Mouse (Mus musculus) stomach, embryonic 14.5 days (tissue): Measurements from ENCODE around the gene Nog. TPM values are rescaled to one million over a fixed set of nuclear protein-coding genes. Genes with fewer than 3 reads are reported as not detected.

Source experiments
- ATAC-seq: fragments of 200-750 bp; cut with Nextera tagmentation; 2 replicates; pipeline ENCODE4 v1.8.0; 2017; ENCODE audit warnings: low read depth, moderate TSS enrichment; ENCODE audit not compliant: insufficient number of reproducible peaks, insufficient read depth, low FRiP score
- H3K27ac ChIP-seq: fragments of 300-500 bp; sonication (generic); 2 replicates; pipeline ENCODE4 v1.5.1; 2014; ENCODE audit warnings: mild to moderate bottlenecking, low read length, moderate library complexity, mixed read lengths
- H3K27me3 ChIP-seq: fragments of 300-500 bp; sonication (generic); 2 replicates; pipeline ENCODE4 v1.6.1; 2014; ENCODE audit warnings: low read length, control low read depth, mixed read lengths; ENCODE audit not compliant: control insufficient read depth, insufficient read depth
- H3K36me3 ChIP-seq: fragments of 300-500 bp; sonication (generic); 2 replicates; pipeline ENCODE4 v1.6.1; 2014; ENCODE audit warnings: mild to moderate bottlenecking, control low read depth, low read length, moderate library complexity, mixed read lengths; ENCODE audit not compliant: control insufficient read depth, insufficient read depth
- H3K4me1 ChIP-seq: fragments of 300-500 bp; sonication (generic); 2 replicates; pipeline ENCODE4 v1.6.1; 2014; ENCODE audit warnings: low read length, control low read depth, mixed read lengths; ENCODE audit not compliant: control insufficient read depth, insufficient read depth
- H3K4me2 ChIP-seq: fragments of 300-500 bp; sonication (generic); replicated peaks from 2 replicates; pipeline ENCODE4 v1.6.1; 2014; ENCODE audit warnings: low read depth, low read length, control low read depth
- H3K4me3 ChIP-seq: fragments of 300-500 bp; sonication (generic); 2 replicates; pipeline ENCODE4 v1.5.1; 2014; ENCODE audit warnings: low read depth, low read length, control low read depth
- H3K9ac ChIP-seq: fragments of 300-500 bp; sonication (generic); replicated peaks from 2 replicates; pipeline ENCODE4 v1.6.1; 2014; ENCODE audit warnings: low read depth, mild to moderate bottlenecking, control low read depth, low read length, moderate library complexity, mixed read lengths
- H3K9me3 ChIP-seq: fragments of 300-500 bp; sonication (generic); 2 replicates; pipeline ENCODE4 v1.6.1; 2016; ENCODE audit warnings: low read depth, low read length, control low read depth; ENCODE audit not compliant: control insufficient read depth
- WGBS: fragments of 180-500 bp; shearing (Covaris S2); extraction: QIAGEN DNeasy Blood & Tissue Kit; methylation state at CpG from one replicate; pipeline ENCODE4 v1.1.7; 2014; 5-methylcytosine and 5-hydroxymethylcytosine counted together
- polyA plus RNA-seq: library from polyadenylated mRNA; unstranded; fragments of >200 nt; fragmentation: Nextera tagmentation; extraction: Ambion mirVana; gene quantifications from 2 replicates; pipeline ENCODE4 v1.2.1, GENCODE M21; 2014

Gene Nog
- polyA plus RNA-seq, 1 experiment from 2014 or later: 1.9 TPM

DNA sequence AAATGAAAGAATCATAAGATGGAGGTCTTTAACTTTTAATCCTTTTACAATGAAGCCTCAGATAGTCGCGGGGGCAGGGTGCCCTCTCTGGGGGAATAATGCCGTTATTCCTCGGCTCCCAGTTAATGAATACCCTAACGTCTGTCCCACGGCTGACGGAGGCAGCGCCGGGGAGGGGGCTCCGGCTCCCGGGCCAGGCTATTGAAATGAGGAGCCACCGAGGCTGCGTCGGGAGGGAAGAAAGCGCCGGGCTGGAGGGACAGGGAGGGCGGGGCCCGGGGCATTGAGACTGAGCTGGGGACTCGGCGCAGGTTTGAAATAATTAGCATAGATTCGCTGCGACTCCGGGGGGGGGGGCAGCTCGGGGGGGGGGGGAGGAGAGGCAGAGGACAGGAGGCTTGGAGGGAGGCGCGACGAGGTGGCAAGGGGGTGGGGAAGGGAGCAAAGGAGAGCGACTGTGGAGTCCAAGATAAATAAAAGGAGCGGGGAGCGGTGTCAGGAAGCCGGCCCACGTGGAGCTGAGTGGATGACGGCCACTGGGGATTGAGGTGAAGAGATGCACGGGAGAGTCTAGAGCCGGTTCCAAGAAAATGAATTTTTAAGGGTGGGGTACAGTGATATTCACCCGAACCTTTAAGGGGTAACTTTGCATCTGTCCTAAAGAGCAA lies 2.9 kb downstream of the Nog start:
- WGBS: under 1% methylated on average over 31 of the region's 36 CpGs
- Histone ChIP-seq H3K4me2 (peak overlapping the region; percentile 78), H3K9me3 (no peaks in the 10 kb centered on the region), H3K27ac (no peak overlapping the region), H3K4me3 (peak overlapping the region; percentile 30), H3K36me3 (no peaks in the 10 kb centered on the region), H3K27me3 (peaks cover 5% of the 10 kb centered on the region; the same call in 1 of the 2 replicates), H3K9ac (no peak overlapping the region), H3K4me1 (peaks cover 19% of the 10 kb centered on the region)
- no peak for ATAC-seq

DNA sequence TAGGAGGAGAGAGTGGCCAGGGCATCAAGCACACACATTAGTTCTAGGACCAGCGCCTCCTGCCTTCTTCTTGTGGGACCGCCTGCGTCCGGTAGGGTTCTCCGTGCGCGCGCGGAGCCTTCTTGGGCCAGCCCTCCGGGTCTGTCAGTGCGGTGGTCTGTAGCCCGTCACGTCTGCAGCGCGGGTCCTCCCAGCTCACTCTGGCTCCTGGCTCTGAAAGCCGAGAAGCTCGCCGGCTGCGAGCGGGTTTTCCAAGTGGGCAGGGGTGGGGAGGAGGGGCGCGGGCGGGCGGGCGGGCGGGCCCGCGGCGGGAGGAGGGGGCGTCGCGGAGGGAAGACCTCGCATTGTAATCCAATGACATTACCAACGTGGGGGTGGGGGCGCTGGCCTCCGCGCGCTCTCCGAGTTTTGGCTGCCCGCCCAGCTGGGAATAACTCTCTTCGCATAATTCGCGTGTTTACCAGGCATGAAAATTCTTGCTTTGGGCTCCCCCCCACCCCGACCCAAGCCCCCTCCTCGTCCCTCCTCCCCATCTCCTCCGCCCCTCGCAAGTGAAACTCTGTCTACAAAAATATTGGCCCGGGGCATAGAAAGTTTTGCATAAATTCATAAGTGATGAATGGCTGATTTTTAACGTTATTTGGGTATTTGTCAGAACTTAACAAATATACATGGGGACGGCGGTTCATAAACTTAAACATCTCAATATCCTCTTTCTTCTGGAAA lies 3.7 kb downstream of the Nog start:
- Histone ChIP-seq H3K4me3 (peak overlapping the region; percentile 30), H3K27me3 (peaks cover 5% of the 10 kb centered on the region; the same call in 1 of the 2 replicates), H3K9ac (no peak overlapping the region), H3K4me2 (peak overlapping the region; percentile 78), H3K4me1 (peaks cover 19% of the 10 kb centered on the region), H3K27ac (peak overlapping the region; percentile 40; the same call in 1 of the 2 replicates), H3K9me3 (no peaks in the 10 kb centered on the region), H3K36me3 (no peaks in the 10 kb centered on the region)
- 1% methylated on average over 41 of the region's 51 CpGs for WGBS
- peak; percentile 66; the same call in 1 of the 2 replicates for ATAC-seq

DNA sequence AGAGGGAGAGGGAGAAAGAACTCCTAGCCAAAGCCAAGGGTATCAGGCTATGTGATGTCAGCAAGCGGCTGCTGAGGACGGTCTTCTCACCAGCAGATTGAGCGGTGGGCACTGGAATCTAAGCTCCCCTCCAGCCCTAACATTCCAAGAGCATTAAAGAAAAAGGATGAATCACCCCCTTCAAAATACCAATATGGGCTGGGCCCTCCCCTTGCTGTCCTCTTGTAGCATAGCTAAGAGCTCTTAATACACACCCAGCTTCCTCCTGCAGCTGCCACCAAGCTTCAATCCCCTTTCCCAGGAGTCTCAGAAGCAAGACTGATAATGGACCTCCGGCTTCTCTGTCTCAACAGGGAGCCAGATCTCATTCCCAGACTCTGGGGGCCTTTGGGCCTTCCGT lies 4.6 kb downstream of the Nog start:
- Histone ChIP-seq H3K27ac (peak overlapping the region; percentile 40; the same call in 1 of the 2 replicates), H3K4me2 (peak overlapping the region; percentile 78), H3K9me3 (no peaks in the 10 kb centered on the region), H3K4me1 (peaks cover 19% of the 10 kb centered on the region), H3K36me3 (no peaks in the 10 kb centered on the region), H3K4me3 (peak overlapping the region; percentile 30; the same call in 1 of the 2 replicates), H3K27me3 (peaks cover 5% of the 10 kb centered on the region; the same call in 1 of the 2 replicates), H3K9ac (no peak overlapping the region; the same call in 1 of the 2 replicates)
- WGBS: 38% methylated on average over 5 of the region's 5 CpGs
- no peak for ATAC-seq

DNA sequence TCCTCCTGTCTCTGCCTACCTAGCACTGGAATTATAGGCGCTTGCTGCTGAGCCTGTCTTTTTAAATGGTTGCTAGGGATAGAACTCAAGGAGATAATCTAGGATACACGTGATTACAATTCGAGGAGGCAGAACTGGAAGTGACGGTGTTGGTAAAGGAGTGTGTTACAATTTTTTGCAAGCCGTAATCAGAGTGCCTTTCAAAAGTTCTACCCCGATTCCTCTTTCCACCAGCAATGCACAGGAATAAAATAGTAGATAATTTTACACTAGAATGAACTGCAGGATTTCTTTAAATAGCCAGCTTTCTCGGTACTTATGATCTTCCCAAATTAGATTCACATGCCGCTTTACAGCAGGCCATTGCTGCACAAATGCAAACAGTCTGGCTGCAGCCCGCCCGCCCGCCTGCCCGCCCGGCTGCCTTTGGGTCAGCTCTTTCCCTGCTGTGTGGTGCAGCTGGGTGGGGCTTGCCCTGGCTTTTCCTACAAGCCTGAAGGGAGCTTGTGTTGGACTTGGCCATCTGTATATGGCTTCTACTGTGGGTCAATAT lies 32.2 kb downstream of the Nog start:
- Histone ChIP-seq H3K9ac (no peak overlapping the region), H3K27ac (no peak overlapping the region), H3K4me3 (no peak overlapping the region), H3K4me2 (no peak overlapping the region), H3K36me3 (no peaks in the 10 kb centered on the region), H3K9me3 (no peaks in the 10 kb centered on the region), H3K27me3 (no peaks in the 10 kb centered on the region), H3K4me1 (0 out of 2 replicates have a peak, but pooled peaks cover 4% of the 10 kb centered on the region)
- no peak for ATAC-seq
- WGBS: 86% methylated on average over 13 of the region's 13 CpGs

DNA sequence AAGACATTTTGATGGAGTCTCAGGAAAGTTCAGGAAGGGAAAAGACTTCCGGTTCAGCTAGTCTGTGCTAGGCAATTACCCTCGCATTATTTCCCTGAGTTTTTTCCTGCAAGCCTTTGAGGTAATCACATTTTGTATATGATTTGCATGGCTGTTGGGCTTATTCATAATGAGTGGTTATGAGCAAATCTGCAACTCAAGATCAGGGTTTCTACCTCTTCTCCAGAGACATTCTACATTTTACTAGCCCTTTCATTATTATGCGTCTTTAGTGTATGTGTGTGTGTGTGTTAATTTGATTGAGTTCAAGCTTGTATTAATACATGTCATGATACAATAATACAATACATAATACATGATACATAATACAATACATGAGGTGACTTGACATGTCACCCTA lies 34.6 kb downstream of the Nog start:
- Histone ChIP-seq H3K4me2 (no peak overlapping the region), H3K4me3 (no peak overlapping the region), H3K36me3 (no peaks in the 10 kb centered on the region), H3K9ac (no peak overlapping the region), H3K4me1 (peaks cover 10% of the 10 kb centered on the region; the same call in 1 of the 2 replicates), H3K27ac (no peak overlapping the region), H3K9me3 (no peaks in the 10 kb centered on the region), H3K27me3 (no peaks in the 10 kb centered on the region)
- ATAC-seq: no peak
- WGBS: 88% methylated on average over 3 of the region's 3 CpGs

DNA sequence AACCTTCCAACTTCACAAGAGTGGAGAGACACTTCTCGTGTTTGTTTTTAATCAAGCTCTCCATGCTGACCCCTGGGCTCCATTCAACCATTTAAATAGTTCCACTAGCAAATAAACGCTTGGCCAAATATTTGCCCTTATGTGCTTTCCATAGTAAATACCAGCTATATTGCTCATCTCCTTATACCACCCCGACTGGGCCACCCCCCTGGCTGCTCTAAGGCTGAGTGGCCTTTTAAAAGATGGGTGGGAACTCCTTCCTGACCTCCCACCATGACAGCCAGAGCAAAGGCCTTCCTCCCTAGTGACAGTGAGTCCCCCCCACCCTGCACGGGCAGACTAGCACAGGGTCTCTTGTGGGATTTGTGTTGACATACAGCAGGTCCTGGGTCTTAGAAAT lies 37.1 kb downstream of the Nog start:
- Histone ChIP-seq H3K4me2 (no peak overlapping the region), H3K27ac (no peak overlapping the region), H3K9ac (no peak overlapping the region), H3K9me3 (no peaks in the 10 kb centered on the region), H3K27me3 (no peaks in the 10 kb centered on the region), H3K4me3 (no peak overlapping the region), H3K4me1 (peaks cover 10% of the 10 kb centered on the region; the same call in 1 of the 2 replicates), H3K36me3 (no peaks in the 10 kb centered on the region)
- WGBS: 37% methylated on average over 4 of the region's 4 CpGs
- no peak for ATAC-seq

DNA sequence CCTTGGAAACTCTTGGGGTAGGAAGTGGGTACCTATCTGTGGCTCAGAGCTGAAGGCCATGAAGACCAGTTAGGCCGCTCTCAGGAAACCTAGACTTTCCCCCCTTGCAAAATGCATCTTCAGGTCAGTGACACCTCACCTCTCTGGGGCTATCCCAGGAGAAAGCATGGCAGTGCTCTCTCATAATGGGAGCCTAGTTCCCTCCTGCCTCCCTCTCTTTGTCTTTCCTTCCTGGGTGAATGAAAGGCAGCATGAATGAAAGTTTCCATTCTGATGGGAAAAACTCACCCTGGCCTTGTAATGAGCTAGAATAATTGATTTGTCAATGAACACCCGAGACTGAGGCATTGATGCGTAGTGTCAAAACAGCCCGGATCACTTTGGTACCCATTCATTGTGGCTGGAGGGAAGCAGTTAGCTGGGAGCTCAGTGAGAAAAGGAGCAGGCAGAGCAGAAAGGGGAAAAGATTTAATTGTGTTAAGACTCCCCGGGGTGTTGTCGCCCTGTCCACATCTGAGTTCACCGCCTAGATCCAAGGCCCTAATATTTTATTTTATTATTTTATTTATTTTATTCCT lies 42.7 kb downstream of the Nog start:
- no peak overlapping the region for H3K4me2 ChIP-seq
- H3K27ac ChIP-seq: no peak overlapping the region
- no peaks in the 10 kb centered on the region for H3K27me3 ChIP-seq
- no peak overlapping the region for H3K4me3 ChIP-seq
- WGBS: 88% methylated on average over 7 of the region's 7 CpGs
- H3K9ac ChIP-seq: no peak overlapping the region
- no peak for ATAC-seq
- peaks cover 6% of the 10 kb centered on the region; the same call in 1 of the 2 replicates for H3K4me1 ChIP-seq
- no peaks in the 10 kb centered on the region for H3K9me3 ChIP-seq
- H3K36me3 ChIP-seq: no peaks in the 10 kb centered on the region

DNA sequence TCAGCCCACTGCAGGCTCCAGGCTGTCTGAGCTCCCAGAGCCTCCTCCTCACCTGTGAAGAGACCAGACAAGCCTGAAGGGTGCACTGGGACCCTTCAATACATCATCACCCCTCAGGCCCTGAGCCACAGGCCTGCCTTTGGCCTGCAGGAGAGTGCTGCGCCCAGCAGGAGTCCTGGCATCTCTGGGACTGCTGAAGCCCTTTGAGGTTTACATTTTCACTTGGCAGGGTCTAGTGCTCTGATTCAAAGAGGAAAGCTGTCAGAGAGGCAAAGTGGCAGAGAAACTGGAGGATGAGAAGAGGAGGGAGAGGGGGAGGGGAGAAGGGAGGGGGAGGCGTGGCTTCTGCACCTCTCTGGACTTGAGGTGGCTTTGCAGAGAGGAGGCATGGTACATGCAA lies 44.2 kb downstream of the Nog start:
- H3K27ac ChIP-seq: no peak overlapping the region
- H3K9me3 ChIP-seq: no peaks in the 10 kb centered on the region
- WGBS: 57% methylated on average over 2 of the region's 2 CpGs
- no peak overlapping the region for H3K9ac ChIP-seq
- no peak overlapping the region for H3K4me3 ChIP-seq
- H3K36me3 ChIP-seq: no peaks in the 10 kb centered on the region
- H3K4me2 ChIP-seq: no peak overlapping the region
- H3K4me1 ChIP-seq: no peaks in the 10 kb centered on the region
- H3K27me3 ChIP-seq: no peaks in the 10 kb centered on the region
- ATAC-seq: no peak
